Mouse (Mus musculus): ENCODE results near the gene Slf2. TPM values are rescaled to one million over a fixed set of nuclear protein-coding genes. Genes with fewer than 3 reads are reported as not detected.

Gene Slf2
- total RNA-seq (2022) = 10 to 100 TPM; 35.1 to 40.0 (median 37.9) TPM

DNA sequence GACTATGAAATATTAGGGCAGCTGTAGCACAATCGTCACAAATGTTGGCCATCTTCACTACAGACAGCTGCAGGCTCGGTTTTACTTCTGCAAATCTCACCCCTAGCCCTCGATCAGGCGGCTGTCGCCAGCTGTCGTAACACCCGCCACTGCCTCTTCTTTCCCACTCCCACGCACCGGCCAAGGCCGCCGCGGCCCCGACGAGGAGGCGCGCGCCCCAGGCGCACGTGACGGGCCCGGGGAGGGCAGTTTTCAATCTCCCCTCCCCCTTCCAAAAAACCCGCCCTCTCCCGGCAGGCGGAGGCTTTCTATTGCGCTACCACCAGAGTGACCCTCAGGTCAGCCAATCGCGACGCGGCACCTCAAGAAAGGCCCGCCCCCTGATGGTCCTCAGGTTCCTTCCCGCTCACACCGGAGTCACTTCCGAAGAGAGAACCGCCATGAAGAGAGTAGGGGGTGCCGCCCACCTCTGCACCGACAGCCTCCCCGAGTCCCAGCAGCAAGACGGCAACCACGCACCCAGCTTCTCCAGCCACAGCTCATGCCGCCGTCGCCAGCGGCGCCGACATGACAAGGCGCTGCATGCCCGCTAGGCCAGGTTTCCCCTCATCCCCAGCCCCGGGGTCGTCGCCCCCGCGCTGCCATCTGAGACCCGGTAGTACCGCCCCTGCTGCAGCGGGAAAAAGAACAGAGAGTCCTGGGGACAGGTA, at the start of gene Slf2:
TSS of gene Slf2 (plus strand) at position 408 of the 710 bp plus-strand sequence.
- peak; percentile 98 to 99 for DNase-seq (ENCODE audit: low spot score in 2 of 2)

DNA sequence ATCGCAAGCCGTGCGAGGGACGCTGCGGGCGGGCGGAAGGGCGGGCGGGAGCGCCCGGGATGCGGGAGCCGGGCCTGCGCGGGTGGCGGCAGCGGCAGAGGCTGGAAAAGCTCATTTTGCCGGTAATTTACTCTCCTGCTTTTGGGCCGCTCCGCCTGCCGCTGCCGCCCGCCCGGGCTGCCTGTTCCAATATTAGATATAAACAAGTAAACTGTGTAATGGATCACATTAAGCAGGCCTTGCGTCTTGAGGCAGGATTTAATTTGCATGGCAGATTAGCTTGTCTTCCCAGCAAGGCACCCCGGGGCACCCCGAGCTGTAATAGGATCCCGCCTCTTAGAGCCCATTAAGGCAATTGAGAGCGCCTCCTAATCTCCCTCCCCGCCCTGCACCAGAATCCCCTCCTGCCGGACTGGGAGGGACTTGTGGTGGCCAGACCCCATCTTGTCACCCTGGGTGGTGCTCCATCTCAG, 48.4 kb upstream of the Slf2 start:
- no peak for DNase-seq (ENCODE audit: low spot score in 2 of 2)

DNA sequence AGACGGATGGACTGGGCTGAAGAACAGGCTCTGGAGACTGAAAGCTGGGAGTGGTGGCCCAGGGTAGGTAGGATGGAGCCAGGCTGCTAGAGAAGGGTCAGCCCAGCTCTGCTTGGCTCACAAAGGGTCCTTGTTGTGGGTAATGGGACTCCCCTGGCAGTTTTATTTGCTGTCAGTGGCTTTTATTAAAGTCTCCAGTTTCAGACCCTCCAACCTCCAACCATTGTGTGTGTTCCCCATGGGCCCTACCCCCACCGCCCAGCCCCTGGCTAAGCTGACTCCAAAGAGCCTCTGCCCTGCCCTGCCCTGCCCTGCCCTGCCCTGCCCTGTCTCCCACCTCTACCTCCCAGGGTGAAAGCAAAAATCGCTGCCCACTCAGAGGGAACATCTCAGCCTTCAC, 46.6 kb upstream of the Slf2 start:
- no peak for DNase-seq (ENCODE audit: low spot score in 2 of 2)

DNA sequence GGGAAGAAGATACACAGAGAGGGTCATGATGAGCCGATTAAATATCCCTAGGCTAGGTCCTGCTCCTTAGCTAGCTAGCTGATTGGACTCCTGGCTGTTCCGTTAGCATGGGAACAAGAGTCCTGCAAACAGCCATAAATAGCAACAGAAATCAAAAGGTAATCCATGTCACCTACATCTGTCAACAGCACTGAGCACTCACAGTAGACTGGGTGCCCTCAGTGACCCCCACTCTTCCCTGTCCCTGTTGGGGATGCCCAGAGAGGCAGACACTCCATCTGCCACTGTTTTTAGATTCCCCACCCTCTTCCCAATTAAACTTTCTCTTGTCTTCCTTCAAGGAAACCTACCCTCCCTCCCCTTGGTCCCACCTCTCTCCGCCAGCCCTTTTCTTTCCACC, 44.5 kb upstream of the Slf2 start:
- DNase-seq (ENCODE audit: low spot score in 2 of 2) = no peak

DNA sequence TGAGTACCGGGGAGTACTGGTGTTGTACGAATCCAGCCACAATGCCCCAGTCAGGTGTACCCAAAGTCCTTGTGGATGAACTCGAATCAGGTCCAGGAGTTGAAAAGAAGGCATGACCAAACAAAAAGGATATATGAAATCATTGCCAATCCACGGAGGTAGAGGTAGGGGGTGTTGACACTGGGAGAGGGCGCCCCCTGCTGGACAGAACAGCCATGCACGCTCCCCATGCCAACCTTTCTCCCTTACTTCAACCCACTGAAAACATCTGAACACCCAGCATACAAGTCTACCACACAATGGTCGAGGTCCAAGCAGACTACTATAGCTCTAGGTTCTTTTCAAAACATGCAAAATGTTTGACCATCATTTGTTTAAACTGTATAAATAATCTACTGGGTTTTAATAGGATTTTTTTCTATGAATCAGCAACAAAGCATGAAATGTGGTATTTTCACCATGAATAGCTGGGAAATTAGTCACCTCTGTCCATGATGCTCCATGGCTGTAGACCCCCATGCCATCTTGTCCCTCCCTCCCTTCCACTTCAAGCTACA, 43.2 kb upstream of the Slf2 start:
- peak in 1 of 2 experiments; percentile 46 for DNase-seq (ENCODE audit: low spot score in 2 of 2)

DNA sequence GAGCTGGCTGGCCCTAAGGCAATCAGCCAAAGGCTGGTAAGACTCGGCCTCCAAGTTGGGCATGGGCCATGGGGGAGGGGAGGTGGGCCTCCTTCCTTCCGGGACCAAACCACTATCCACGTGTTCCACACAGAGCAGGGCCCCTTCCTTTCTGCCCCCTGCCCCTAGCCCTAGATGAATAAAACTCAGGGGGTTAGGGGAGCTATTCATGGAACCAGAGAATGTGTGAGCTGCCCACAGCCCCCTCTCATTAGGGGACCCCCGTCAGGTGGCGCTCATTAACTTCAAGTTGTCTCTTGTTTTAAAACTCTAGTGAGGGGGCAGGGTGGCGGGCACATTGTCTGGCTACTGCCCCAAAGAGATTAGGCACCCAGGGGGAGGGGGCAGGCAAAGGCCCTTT, 41.4 kb upstream of the Slf2 start:
- no peak for DNase-seq (ENCODE audit: low spot score in 2 of 2)

DNA sequence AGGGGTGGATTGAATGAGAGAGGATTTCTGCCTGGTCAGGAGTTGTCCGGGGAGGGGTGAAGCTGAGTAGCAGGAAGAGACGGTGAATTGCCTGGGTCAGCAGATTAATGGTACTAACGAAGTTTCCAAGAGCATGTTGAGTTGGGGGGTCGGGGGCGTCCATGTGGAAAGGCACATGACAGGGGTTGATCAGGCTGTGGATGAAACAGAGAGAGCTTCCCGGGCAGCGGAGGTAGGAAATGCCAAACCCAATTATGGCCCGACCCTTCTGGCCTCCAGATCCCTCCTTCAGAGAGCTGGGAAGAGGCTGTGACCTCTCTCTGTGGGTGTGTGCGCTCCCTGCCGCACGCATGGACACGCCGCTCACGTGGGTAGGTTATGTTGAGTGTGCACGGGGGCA, 39.5 kb upstream of the Slf2 start:
- no peak for DNase-seq (ENCODE audit: low spot score in 2 of 2)

DNA sequence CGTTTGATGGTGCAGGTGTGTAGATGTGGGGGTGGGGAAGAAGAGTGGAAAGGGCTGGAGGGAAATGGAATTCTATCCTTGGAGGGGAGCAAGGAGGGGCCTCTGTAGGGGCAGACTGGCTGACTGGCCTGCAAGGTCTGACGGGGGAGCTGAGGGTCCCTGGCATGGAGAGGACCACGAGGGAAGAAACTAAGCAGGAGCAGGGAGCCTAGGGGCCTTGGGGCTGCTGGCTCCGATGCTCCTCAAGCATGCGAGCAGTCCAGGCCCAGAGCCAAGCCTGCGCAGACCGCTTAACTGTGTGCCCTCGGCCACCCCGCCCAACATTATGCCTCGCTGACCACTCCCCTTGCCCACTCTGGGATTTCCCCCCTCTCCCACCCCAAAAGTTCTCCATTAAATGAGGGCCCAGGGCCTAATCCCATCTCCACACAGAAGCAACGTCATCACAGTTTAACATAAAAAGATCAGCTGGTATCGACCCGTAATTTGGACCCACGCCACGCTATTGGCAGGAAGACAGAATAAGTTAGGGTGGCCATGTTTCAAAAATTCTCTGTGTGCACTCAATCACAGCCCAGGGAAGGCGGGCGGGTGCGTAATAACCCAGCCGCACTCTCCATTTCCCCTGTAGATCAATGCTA, 37.6 kb upstream of the Slf2 start:
- no peak for DNase-seq (ENCODE audit: low spot score in 2 of 2)

DNA sequence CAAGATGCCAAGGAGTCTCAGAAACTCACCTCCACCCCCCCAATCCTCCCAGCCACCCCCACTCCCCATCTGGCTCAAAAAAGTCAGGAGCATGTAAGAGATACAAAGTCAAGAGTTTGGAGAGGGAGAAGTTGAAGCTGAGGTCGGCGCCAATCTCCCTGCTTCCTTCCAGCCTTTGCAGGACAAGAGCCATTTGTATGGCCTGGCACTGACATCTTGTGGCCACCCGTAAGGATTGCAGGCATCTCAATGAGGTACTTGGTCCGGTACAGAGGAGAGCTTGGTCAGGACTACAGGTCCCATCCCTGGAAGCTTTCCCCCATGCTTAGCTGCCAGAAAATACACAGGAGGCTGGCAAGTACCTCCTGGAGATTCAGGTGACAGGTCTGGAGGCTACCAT, 35.7 kb upstream of the Slf2 start:
- DNase-seq (ENCODE audit: low spot score in 2 of 2) = peak; percentile 22 to 41

DNA sequence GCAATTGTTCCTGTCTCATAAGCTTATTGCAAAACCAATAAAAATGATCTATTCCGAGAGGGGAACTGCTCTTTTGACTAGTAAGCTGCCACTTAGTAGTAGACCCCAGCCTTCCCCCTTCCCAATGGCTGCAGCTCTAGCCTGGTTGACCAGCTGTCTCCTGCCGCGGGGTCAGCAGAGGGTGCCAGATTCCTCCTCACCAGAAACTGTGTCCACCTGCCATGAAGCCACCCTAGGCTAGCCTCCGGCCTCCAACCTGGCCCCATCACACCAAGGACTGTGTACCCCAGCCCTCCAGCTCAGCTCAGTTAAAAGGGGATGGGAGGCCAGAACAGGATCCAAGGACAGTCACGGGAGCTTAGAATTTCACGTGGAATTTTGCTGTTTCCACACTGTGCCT, 34.5 kb upstream of the Slf2 start:
- no peak for DNase-seq (ENCODE audit: low spot score in 2 of 2)

DNA sequence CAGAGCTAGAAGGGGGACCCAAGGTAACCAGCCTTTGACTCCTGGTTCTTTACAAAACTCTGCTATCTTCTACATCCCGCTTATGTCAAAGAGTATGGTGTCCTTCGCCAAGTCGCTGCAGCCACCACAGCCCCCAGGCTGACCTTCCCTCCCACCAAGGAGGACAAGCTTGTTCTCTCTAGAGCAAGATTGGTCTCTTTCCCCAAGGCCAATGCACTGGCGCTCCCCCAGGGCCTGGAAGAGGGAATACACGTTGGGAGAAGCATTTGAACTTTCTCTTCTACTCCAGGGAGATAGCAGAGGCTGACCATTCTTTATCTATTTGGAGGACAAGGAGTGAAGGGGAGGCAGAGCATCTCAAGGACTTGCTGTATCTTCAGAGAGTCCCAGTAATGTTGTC, 33.4 kb upstream of the Slf2 start:
- DNase-seq (ENCODE audit: low spot score in 2 of 2) = no peak

DNA sequence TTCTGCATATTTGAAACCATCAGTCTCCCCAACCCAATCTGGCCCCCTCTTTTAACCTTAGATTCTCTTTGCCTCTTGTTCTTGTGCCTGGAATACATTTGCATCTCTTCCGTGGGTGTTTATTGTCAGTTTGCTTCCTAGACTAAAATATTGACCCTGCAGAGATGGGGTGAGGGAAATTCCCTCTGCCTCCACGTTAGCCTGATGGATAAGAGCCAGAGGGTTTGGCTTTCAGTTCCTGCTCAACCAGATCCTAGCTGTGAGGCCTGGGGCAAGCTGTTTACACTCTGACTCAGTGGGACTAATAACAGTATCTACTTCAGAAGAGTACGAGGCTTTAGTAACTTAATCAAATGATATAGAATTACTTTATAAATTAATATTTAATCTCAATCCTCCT, 32.3 kb upstream of the Slf2 start:
- no peak for DNase-seq (ENCODE audit: low spot score in 2 of 2)

DNA sequence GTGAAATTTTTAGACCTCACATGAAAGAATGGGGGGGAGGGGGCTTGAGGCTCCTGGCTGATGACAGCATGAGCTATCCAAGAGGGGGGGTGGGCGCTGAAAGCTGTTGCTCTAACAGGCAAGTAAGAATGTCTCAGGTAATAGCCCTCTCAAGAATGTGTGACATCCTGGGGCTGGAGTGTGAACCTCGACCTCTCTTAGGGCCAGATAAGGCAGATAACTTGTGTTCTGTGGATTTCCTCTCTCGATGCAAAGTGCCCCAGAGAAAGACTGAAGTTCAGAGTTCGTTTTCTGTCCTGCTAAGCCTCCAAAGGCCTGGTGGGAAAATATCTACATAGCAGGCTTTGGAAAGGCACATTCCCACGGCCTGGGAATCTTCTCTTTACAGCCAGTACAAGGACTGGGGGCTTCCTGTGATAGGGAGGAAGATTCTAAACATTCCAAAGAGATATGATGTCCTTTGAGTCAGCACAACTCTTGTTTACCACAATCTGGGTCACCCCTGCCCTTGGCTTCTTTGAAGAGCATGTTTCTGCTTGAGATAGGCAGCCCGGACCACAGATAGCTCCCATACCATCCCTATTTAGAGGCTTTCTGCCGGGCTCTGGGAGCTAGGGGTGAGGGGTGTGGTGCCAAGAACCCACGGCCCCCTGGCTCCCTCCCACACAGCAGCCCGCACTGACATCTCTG, 31.7 kb upstream of the Slf2 start:
- DNase-seq (ENCODE audit: low spot score in 2 of 2) = no peak

DNA sequence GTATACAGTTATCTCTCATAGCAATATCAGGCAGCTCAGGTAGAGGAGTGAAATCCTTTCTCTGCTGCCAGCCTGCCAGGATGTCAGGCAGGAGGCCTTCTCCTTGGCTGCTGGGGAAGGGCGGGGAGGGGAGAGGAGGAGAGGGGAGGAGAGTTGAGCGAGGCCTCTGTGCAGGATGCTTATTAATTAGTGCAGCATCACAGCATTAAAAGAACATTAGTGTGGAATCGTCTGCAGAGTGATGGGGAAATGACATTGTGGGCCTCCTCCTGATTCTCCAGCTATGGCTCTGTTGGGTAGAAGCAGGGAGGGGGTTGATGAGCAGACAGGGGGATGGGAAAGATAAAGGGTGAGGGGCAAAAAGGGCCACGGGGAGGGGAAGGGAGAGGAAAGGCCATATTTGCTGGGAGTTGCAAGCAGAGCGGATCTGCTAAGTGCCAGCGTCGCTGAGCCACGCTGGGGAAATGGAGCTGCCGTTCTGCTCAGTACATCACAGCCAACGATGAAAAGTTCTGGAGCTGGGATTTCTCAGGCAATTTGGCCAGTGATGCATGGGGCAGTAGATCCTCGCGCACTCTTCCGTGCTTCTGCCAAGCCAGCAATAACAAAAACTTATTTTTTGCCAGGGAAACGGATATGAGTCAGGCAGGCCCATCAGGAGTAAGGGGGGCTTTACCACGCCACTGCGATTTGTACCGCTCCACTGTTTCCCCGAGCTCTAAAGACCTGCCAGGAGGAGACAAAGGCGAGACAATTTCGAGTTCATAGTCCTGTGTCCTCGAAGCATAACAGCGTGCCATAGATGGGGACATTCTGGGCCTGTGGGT, 30.8 kb upstream of the Slf2 start:
- DNase-seq (ENCODE audit: low spot score in 2 of 2) = no peak

DNA sequence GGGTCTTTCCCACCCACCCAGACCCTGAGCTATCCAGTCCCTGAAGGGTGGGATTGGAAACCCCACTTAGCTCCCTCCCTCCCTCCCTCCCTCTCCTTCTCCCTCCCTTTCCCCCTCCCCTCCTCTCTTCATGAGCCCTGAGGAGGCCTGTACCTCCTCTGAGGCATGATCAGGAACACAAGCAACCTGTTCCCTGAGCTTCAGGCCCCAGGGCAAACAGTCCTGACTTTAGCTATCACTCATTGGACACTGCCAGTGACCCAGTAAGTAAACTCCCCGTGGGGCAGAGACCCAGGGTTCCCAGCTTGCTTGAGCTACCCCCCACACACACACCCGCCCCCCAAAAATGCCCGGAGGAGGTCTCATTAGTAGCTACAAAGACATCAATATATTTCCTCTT, 29.9 kb upstream of the Slf2 start:
- DNase-seq (ENCODE audit: low spot score in 2 of 2) = no peak

DNA sequence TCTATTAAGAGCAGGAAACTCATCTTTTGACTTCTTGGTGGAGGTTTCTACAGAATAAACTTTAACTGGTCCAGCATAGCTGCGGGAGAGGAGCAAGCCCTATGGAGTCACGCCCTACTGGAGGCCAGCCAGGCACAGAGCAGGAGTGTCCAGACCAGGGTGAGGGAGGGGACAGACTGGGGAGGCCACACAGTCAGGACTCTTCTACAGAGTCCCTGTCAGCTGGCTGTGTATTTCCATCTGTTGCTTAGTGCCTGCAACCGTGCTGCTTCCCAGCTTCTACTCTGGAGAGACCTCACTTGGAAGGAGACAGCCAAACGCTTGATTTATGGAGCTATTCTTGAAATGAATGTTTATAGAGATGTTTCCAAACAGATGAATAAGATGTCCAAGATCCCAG, 28.6 kb upstream of the Slf2 start:
- no peak for DNase-seq (ENCODE audit: low spot score in 2 of 2)

DNA sequence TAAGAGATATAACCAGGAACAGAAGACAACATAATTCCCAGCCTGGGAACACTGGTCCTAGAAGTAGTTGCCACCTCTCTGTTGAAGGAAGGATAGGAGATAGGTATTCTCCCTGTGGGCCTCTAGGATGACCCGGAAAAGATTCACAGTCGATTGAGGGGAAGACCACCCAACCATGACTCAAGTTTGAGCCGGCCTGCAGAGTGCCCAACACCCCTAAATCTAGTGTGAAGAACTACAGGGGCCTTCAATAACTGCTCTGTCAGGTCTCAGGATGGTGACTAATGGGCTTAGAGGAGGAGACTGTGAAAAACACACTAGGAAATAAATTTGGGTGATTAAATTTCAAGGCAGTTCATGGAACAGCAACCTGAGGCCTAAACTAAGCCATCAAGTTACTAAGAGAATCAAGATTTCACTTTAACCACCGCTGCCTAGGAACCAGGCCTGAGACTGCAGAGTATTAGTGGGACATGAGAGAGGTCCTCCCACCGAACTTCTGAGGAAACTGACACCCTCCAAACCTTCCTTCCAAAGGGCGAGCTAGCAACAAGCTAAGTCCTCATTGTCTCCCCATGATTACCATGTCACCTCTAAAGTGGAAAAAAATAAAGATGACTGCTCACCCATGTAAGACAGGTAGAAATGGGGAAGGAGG, 27.5 kb upstream of the Slf2 start:
- DNase-seq (ENCODE audit: low spot score in 2 of 2) = no peak

DNA sequence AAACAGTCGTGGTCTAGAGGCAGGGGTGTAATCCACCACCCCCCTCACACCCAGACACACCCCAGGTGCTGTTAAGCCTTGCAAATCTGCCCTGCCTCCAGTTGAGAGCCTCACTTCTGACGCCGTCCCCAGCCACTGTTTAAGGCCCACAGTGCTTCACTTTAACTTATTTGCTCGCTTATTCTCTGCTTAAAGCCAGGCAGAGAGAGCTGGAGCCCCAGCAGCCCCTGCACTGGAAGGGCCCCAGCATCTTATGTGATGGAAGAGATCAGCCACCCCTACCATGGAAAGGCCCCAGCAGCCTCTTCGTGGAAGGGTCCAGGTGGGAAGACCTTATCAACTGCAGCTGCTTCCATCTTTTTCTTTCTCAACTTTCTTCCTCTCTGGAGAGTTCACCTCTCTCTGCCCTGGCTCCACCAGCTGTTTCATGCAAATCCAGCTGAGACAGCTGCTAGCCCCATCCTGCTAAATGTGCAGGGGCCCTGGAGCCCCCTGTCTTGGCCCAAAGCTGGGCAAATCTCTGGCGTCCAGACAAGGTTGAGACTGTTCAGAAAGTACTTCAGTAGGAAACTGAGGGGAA, 26.7 kb upstream of the Slf2 start:
- DNase-seq (ENCODE audit: low spot score in 2 of 2) = no peak

DNA sequence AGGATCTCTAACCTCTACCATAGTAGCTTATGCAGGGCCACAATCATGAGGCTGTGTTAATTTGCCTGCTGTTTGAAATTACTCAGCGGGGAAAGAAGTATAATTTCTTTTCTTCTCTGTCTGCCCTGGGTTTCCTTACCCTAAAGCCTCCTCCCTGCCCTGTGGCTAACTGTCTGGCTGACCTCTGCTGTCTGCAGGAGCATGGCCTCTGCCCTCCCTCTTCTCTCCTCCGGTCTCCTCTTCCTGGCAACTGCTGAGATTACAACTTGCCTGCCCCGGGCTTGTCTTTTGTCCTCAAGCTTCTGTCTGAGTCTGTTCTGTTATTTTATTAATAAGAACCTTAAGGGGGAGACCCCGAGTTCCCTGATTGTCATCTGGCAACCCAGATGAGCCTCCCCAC, 25.6 kb upstream of the Slf2 start:
- DNase-seq (ENCODE audit: low spot score in 2 of 2) = no peak

DNA sequence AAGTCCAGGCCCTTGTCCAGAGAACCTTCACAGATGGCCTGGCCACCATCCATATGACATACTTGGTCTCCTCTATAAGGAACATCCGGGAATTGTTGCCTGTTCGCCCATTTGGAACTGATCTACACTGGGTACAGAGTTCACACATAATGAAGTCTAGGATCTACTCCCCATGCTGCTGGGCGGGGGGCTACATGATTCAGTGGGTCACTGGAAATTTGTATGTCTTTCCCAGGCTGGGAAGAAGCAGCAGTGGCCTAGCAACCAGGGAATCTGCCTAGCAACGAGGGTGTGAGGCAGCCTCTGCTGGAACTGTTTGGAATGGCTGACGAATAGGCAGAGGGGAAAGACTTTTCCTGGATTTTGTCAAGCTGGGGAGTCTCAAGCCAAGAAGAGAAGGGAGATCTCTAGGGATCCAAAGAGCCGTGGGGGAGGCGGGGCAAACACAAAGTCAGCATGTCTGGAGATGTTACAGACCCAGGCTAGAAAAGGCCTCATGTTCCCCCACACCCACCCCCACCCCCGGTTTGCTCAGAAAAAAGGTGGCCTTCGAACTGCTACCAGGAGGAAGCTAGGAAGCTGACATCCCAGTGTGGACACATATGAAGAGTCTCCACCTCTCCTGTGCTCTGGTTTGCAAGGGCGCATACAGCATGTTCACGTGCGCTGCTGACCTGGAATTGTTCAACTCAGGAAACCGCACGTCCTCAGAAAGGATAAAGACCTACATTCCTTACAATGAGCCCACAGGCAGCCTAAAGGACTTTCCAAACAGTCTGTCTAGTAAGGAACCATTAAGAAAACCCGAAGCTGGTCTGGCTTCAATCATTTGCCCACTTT, 22.9 kb upstream of the Slf2 start:
- peak in 1 of 2 experiments; percentile 27 for DNase-seq (ENCODE audit: low spot score in 2 of 2)

Measured in left cerebral cortex, adult 8-10 months (tissue).